Mouse (Mus musculus): ENCODE results near the gene Lmtk3.

DNA sequence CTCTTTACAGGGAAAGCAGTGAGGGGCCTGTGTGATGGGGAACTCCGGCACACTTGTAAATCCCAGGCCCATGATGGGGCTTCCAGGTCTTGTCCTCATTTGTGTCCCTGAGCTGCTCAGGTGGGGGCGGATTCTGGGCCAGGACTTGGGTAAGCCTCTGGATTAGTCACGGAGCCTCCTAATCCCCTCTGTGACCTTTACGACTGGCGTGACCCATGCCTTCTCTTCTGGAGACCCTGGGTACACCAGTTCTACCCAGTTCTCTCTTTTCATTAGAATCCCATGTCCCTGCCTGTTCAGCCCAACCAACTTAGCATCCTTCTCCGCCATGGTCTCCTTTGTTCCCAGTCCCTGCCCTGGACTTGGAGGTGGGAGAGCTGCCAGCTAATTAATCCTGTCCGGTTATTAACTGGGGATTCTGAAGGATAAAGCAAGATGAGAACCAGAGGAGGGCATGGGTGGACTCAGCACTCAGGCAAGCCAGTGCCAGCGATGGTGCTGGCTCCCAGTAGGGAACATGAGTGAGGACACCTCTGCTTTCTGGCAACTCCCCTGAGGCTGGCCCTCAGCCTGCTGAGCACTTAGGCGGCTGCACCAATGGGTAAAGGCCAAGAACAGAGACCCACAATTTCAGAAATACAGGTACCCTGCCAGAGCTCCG, 31.9 kb downstream of the Lmtk3 start:
- no peak for TF ChIP-seq EP300 (IDR thresholded peaks at IDR 0.05; ENCODE audit: low read depth)
- no peak for TF ChIP-seq CTCF (IDR thresholded peaks at IDR 0.05; ENCODE audit: low read depth)
